Mouse (Mus musculus): ENCODE measurements around the gene Zfp719.

DNA sequence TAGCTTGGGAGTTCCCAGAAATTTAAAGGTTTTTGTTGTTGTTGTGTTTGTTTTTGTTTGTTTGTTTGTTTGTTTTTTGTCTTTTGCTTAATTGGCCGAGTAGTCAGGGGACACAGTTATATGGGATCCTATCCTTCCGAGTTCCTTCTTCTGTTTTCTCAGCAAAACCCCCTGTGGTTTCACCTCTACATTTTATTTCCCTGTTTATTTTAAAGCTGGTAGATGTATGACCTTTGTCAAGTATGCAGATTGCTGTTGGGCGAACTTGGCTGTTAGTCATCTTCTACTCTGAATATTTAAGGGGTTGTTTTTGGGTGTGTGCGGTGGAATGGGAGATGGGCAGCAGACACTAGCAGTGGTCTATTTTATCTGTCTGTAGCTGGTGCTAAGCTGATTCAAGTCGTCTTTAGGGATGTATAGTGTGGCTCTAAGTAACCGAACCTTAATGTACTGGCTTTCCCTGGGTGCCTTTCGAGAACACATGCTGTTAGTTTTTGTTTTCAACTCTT is 29.0 kb downstream of the Zfp719 start:
- no peak for TF ChIP-seq POLR2A (IDR thresholded peaks at IDR 0.05; ENCODE audit: extremely low read depth, insufficient read depth, low read length)
- TF ChIP-seq CTCF (IDR thresholded peaks at IDR 0.05; ENCODE audit: extremely low read depth, insufficient read depth, low read length) = no peak
